Mouse (Mus musculus) heart, adult 9 months (tissue): Measurements from ENCODE around the gene Tjp1.

Experiments used
- DNase-seq, 2 experiments: peaks; one replicate each; pipeline ENCODE4 v3.0.0; 2022; ENCODE audit warnings: low spot score in 2 of 2

The Tjp1 gene

DNA sequence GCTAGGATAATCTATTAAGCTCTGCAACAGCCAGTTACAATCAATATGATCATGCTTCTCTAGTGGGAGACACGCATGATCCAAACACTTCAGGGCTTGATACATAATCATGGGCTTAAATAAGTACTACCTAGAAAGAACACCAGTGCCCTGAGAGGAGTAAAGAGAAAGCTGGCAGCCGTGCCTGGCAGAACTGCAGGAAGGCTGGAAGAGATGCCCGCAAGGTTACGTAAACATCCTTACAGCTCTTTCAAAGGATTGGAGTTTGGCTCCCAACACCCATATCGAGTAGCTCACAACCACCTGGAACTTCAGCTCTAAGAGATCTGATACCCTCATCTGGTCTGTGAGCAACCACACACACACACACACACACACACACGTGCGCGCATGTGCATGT lies 167.8 kb downstream of the Tjp1 start:
- no peak for DNase-seq

DNA sequence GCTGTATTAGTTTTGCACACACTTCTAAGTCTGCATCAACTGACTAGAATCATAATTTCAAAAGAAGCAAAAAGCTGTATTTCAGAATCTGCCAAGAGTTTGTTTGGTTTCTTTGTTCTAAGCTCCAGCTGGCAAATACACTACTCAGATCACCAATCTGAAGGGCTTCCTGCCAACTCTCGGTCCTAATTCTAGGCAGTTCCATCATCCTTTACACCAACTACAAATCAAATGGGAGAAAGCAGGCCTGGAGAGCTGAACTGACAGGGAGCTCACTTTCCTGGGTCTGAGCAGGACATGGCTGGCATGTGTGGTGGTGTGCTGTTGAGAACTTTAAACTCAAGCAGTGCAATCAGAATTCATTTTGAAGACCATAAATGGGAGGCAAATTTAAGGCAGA lies 170.0 kb downstream of the Tjp1 start:
- DNase-seq, result peak; percentile 54 to 62

- DNase-seq, result no peak
Measured at GRCm38 (mm10) chr7:65356204-65356603, 171.4 kb downstream of the Tjp1 start.

- DNase-seq, result no peak
Measured at GRCm38 (mm10) chr7:65354908-65355307, 172.7 kb downstream of the Tjp1 start.

DNA sequence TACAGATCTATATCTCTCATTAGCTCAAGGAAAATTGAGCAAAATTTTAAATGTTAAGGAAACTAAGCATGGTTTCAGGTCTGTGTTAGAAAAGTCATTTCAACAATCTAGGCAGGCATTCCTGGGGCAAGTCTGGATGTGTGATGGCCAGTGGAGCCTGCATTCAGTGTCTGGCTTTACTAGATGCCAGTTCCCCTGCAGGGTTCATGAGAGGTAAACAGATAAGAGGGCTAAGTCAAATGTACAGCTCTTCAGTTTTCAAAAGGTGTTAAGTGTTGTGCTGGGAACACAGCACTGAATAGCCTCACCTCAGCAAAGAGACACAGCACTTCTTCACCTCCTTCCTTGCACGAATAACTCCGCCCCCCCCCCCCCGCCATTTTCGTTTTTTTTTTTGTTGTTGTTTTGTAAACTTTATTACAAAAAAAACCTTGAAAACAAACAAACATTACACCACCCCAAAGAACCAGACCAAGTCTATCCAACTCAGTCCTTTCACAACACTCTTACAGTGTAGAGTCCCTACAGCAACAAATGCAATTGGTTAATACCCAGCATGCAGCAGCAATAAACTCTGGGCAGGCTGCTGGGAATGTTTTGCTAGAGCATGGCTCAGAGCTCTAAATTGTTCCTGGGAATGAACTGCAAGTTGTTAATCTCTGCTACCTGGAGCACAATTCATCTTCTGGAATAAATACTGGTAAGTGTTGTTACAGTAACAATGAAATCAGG lies 177.1 kb downstream of the Tjp1 start:
- DNase-seq, result peak; percentile 23 to 31

GRCm38 (mm10) chr7:65348540-65348939 lies 179.0 kb downstream of the Tjp1 start:
- DNase-seq, result no peak

DNA sequence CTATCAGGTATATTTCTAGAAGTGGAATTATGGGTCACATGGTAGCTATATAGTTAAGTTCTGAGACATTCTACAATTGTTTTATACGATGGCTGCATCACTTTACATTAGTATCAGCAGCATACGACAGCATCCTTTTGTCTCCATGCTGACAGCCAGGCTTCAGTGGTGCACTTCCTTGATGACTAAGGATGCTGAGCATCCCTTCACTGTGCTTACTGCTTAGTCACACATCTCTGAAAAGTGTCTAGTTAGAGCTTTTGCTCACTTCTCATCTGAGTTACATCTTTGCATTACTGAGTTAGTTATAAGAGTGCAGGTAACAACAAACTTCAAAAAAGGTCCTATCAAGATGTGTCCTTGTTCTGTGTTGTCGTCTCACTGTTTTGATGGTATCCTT lies 182.3 kb downstream of the Tjp1 start:
- no peak for DNase-seq

DNA sequence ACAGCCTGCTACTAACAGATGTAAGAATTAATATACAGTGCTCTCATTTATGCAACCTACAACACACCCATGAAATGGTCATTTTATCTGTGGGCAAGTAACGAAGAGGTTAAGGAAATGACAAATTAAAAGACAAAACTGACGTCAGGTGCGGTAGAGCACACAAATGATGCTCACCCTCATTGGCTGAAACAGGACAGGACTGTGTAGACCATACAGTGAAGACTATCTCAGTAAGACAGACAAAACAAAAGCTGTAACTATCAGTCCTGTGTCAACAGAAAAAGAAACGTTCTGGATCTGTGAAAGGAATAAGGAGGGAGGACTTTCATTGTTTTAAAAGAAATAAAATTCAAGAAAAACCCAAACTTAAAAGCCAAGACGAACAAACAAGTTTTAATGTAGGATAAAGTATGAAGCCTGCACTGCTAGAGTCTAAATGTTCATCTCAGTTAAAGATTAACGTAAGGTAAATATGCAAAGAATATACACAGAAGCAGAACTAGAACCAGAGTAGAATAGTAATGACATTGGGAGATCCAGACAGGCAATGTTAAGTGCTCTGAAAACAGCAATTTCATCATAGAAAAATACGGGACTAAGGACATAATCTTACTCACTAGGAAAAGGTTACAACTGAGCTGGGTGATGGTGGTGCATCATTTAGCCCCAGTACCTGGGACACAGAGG lies 189.9 kb downstream of the Tjp1 start:
- DNase-seq, result no peak

DNA sequence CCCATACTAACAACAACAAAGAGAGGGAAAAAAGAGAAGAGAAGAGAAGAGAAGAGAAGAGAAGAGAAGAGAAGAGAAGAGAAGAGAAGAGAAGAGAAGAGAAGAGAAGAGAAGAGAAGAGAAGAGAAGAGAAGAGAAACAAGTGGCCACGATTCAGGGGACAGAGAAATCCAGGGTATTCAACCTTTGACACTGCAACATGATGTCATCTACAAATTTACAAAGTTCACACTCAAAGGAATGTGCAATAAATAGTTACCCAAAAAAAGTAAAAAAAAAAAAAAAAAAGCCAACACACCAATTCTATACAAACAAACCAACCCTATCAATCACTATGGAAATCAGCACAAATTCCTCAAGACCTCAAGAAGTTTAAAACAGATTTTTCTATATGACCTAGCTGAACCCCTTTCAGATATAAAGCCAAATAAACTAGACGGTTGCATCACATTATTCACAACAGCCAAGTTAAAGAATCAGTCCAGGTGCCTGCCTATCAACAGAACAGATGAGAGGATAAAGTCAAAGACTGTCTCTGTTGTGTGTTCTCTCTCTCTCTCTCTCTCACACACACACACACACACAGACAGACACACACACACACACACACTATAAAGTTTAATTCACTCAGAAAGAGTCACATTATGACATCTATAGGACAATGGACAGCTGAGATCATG lies 194.4 kb downstream of the Tjp1 start:
- no peak for DNase-seq

DNA sequence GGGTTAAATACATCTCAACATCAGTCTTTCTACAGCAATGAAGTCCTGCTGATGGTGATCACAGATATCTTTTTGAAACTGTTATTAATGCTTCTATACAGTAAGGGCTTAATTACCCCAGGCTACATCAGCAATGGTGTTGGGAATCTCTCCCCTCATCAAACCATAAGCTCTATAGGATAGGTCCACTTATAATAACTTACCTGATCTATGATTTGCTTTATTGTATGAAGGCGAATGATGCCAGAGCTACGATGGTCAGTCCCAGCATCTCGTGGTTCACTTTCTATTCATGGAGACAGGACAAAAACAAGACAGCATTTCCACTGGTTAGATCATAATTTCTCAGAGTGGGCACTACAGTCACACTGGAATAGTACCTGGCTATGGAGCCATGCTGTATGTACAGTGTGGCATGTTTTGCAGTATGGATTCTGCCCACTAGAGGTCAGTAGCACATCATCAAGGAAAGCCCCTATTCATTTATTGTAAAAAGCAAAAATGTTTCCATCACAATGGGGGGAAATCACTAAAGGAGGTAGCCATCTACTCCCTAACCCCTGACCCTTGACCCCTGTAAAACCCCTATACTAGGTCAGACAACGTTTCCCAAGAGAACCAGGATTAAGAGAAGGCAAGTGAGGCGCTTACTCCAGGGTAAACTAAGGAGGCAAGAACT lies 208.4 kb downstream of the Tjp1 start:
- DNase-seq, result peak; percentile 28 to 58

DNA sequence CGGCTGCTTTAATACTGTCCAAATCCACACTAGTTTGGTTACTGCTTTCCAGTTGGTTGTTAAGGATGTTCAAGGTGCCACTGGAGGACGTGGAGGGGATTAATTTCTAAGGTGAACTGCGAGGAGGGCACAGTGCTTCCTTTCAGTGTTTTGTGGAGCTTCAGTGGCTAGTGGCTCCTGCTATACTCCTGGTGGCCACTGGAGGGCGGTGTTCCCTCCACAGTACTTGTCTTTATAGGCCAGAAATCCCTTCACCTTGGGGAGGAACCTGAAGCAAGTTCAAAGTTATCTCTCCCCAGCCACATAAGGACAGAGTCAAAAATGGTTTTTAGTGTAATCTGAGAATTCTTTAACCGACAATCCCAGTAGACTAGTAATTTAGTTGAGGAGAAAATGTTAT lies 210.2 kb downstream of the Tjp1 start:
- peak; percentile 10 to 47 for DNase-seq

DNA sequence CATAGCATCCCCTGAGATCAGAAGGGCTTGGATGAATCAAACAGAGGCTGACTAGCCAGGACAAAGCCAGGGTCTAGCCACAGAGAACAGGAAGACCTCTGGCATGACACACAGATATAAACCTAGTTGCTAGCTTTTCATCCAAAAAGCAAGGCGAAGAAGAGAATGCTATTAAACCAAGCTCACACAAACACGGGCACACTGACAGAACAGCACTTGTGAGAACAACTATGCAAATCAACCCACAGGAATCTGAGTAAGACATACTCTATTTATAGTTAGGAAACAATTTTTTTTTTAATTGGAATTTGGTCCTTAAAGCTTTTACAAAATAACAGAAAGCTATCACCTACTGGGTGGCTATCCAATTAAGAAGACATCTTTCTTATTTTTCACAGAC lies 212.4 kb downstream of the Tjp1 start:
- no peak for DNase-seq

- DNase-seq, result no peak
Measured at GRCm38 (mm10) chr7:65296675-65297589, 230.6 kb downstream of the Tjp1 start.

DNA sequence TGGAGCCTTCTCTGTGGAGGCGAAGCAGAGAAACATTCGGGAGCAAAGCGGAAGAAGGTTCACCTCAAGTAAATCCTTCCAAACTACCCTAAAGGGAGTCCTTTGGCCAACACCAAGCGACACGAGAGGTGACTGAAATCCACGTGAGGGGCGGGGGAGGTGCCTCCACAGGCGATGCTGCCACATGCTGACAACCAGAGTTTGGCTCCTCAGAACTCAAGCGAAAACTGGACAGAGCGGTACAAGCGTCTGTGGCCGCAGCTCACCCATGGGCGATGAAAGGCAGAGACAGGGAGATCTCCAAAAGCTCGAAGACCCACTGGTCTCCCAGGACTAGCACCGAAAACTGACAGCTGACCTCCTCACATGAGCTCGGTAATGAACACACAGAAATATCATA lies 244.7 kb downstream of the Tjp1 start:
- no peak for DNase-seq

- DNase-seq, result no peak
Measured at GRCm38 (mm10) chr7:65281960-65282359, 245.6 kb downstream of the Tjp1 start.

DNA sequence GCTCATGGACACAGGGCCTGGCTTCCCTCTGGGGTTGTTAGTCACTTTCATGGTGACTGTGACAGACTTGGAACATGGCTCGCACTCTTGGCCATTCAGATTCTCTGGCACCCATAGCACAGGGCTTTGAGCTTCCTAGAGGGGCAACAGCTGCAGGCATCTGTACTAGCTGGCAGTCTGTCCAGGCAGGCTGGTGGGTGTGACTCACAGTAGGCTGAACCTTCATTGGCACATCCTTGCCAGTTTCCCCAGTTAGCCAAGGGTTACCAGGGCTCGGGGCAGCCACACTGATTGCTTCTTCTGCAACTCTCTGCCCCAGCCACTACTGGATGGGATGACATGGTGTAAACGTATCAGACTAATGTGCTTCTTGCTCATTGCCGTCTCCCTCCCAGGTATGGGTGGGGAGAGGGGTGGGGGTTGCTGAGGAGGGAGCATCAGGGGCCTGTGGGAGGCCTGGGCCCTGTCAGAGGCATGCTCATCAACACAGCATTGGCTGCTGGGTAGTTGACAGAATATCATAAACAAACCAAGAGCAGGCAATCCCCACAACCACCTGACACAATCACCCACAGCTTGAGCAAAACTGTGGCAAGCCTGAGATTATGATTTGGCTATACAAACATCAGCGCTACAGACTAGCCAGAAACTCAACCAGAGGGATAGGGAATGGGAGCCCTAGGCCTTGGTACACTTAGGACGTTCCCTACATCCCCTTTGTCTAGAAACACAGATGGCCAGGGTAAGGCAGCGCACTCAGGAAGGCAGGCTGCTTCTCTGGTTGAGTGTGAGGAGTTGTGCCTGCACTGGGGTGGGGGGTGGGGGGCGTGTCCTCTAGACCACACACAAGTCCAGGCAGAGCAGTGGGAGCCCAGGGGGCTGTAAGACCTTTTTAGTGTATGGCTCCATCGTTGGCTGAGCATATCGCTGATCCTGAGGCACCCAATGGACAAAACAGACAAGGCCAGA lies 246.4 kb downstream of the Tjp1 start:
- DNase-seq, result peak; percentile 33 to 40

GRCm38 (mm10) chr7:65279277-65279676 lies 248.3 kb downstream of the Tjp1 start:
- no peak for DNase-seq

DNA sequence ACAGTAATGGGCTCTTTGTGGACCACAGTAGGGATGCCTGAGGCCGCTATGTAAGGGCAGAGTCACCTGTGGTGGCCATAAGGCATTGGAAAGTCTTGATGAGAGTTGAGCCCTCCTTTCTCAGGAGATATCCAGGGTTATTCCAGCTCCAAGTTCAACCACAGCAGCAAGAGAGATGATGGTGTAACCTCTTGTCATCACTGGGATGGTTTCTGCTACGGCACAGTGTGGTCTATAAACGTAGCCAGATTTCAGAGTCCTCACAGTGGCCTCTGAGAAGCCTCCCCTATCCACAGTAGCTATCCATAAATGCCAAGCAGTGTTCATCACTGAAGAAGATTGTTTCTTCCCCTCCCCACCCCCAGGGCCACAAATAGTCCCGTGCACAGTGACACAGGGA lies 251.8 kb downstream of the Tjp1 start:
- no peak for DNase-seq

- no peak for DNase-seq
Measured at GRCm38 (mm10) chr7:65274216-65274615, 253.4 kb downstream of the Tjp1 start.

- no peak for DNase-seq
Measured at GRCm38 (mm10) chr7:65249656-65250055, 277.9 kb downstream of the Tjp1 start.
